Mouse (Mus musculus): ENCODE results near the gene Tmco3.

DNA sequence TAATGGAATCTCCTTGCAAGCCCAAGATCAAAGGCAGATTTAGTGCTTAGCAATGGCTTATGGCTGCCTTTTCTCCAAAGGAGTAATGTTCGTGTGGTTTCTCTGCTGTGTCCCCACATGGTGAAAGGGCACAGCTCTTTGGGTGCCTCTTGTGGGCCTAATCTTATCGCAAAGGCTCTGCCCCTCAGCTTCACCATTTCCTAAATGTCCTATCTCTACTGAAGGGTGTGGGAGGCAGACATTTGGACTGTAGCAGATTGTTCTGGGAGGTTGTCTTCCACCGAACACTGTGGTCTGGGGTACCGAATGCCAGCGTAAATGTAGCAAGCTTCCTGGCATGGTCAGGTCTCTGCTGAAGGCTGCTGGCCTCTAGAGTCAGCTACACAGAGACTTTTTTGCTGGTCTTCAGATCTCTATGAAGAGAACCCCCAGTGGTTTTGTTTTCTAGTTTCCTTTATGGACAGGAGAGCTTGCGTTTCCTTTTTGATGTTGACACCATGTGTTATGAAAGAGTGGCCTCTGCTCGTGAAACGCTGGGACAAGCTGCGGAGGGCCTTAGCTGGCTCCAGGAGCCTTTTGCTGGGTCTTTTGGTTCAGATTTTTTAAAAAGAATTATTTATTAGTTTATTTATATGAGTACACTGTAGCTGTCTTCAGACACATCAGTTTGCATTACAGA is 65.3 kb downstream of the Tmco3 start:
- TF ChIP-seq CTCF (IDR thresholded peaks at IDR 0.05; ENCODE audit: low read depth, low read length) (no peak), POLR2A (IDR thresholded peaks at IDR 0.05; ENCODE audit: insufficient read depth, low read length) (no peak)

Data from ES-Bruce4 (cell line).